Mouse (Mus musculus) MEL (cell line): ENCODE results near the gene Gnaq. TPM values are rescaled to one million over a fixed set of nuclear protein-coding genes. Genes with fewer than 3 reads are reported as not detected.
"Not testable (repeated sequence)": the region's sequence is repeated elsewhere in the genome, so short reads cannot be mapped to it uniquely, and the experiment has no call there.

Experiments
- DNase-seq: peaks from one replicate; pipeline ENCODE4 v3.0.0; 2011; ENCODE audit warnings: low read depth, low spot score
- H3K27ac ChIP-seq: 2 replicates; pipeline ENCODE4 v1.5.1; 2012; ENCODE audit warnings: low read depth, mild to moderate bottlenecking, control low read depth, low read length, moderate library complexity; ENCODE audit not compliant: control insufficient read depth
- H3K27me3 ChIP-seq, 2 experiments: fragments of 150-350 bp in 1 of 2; sonication (generic) in 1 of 2; 2 replicates each; pipeline ENCODE4 v1.6.1; 2012; ENCODE audit warnings: low read length in 2 of 2, mild to moderate bottlenecking in 2 of 2, improper control_type of control experiment in 1 of 2, moderate library complexity in 1 of 2; ENCODE audit not compliant: insufficient read depth in 2 of 2, control insufficient read depth in 1 of 2
- H3K36me3 ChIP-seq, 2 experiments: 2 replicates each; pipeline ENCODE4 v1.6.1; 2012 to 2014; ENCODE audit warnings: low read length in 2 of 2, improper control_type of control experiment in 1 of 2, inconsistent platforms in 1 of 2, mild to moderate bottlenecking in 1 of 2; ENCODE audit not compliant: insufficient read depth in 2 of 2, control insufficient read depth in 1 of 2
- H3K4me1 ChIP-seq, 2 experiments: fragments of 150-350 bp in 1 of 2; sonication (generic) in 1 of 2; 2 replicates each; pipeline ENCODE4 v1.6.1; 2012; ENCODE audit warnings: low read length in 2 of 2, improper control_type of control experiment in 1 of 2, mild to moderate bottlenecking in 1 of 2; ENCODE audit not compliant: insufficient read depth in 2 of 2, control insufficient read depth in 1 of 2
- H3K4me3 ChIP-seq, 2 experiments: fragments of 150-350 bp in 1 of 2; sonication (generic) in 1 of 2; 2 replicates each; pipeline ENCODE4 v1.5.1; 2012; ENCODE audit warnings: low read depth in 2 of 2, low read length in 2 of 2, mild to moderate bottlenecking in 2 of 2, moderate library complexity in 2 of 2, control low read depth in 1 of 2, improper control_type of control experiment in 1 of 2; ENCODE audit not compliant: control insufficient read depth in 1 of 2, insufficient read depth in 1 of 2
- H3K79me2 ChIP-seq: 2 replicates; pipeline ENCODE4 v1.6.1; 2012; ENCODE audit warnings: mild to moderate bottlenecking, low read length, moderate library complexity; ENCODE audit not compliant: control insufficient read depth, poor library complexity, insufficient read depth
- H3K9ac ChIP-seq: 2 replicates; pipeline ENCODE4 v1.6.1; 2012; ENCODE audit warnings: low read depth, mild to moderate bottlenecking, control low read depth, low read length, moderate library complexity; ENCODE audit not compliant: control insufficient read depth, poor library complexity, severe bottlenecking
- H3K9me3 ChIP-seq: fragments of 150-350 bp; sonication (generic); replicated peaks from 2 replicates; pipeline ENCODE4 v1.6.1; 2012; ENCODE audit warnings: mild to moderate bottlenecking, low read length, improper control_type of control experiment, moderate library complexity; ENCODE audit not compliant: insufficient read depth
- BHLHE40 ChIP-seq: IDR thresholded peaks from 2 replicates; pipeline ENCODE4 v1.6.1; 2012; ENCODE audit warnings: low read depth, mild to moderate bottlenecking, inconsistent platforms, low read length, improper control_type of control experiment, borderline replicate concordance
- E2F4 ChIP-seq: IDR thresholded peaks from 2 replicates; pipeline ENCODE4 v1.6.1; 2011; ENCODE audit warnings: low read depth, low read length, improper control_type of control experiment, borderline replicate concordance
- ELF1 ChIP-seq: IDR thresholded peaks from 2 replicates; pipeline ENCODE4 v1.6.1; 2014; ENCODE audit warnings: low read depth, mild to moderate bottlenecking, inconsistent platforms, low read length, improper control_type of control experiment, moderate library complexity
- EP300 ChIP-seq, 2 experiments: IDR thresholded peaks; 2 replicates each; pipeline ENCODE4 v1.6.1; 2011; ENCODE audit warnings: improper control_type of control experiment in 2 of 2, low read length in 2 of 2, low read depth in 1 of 2, mild to moderate bottlenecking in 1 of 2
- ETS1 ChIP-seq: IDR thresholded peaks from 2 replicates; pipeline ENCODE4 v1.6.1; 2012; ENCODE audit warnings: low read depth, mild to moderate bottlenecking, inconsistent platforms, low read length, improper control_type of control experiment, moderate library complexity
- GABPA ChIP-seq: IDR thresholded peaks from 2 replicates; pipeline ENCODE4 v1.6.1; 2012; ENCODE audit warnings: low read depth, mild to moderate bottlenecking, inconsistent platforms, low read length, improper control_type of control experiment, moderate library complexity
- JUND ChIP-seq: IDR thresholded peaks from 2 replicates; pipeline ENCODE4 v1.6.1; 2011; ENCODE audit warnings: low read depth, mild to moderate bottlenecking, improper control_type of control experiment, low read length
- MAFK ChIP-seq: IDR thresholded peaks from 2 replicates; pipeline ENCODE4 v1.6.1; 2011; ENCODE audit warnings: low read depth, mild to moderate bottlenecking, low read length, improper control_type of control experiment, borderline replicate concordance
- MAZ ChIP-seq: IDR thresholded peaks from 2 replicates; pipeline ENCODE4 v1.6.1; 2012; ENCODE audit warnings: low read depth, mild to moderate bottlenecking, inconsistent platforms, low read length, improper control_type of control experiment
- NRF1 ChIP-seq: IDR thresholded peaks from 2 replicates; pipeline ENCODE4 v1.6.1; 2014; ENCODE audit warnings: low read depth, mild to moderate bottlenecking, inconsistent platforms, low read length, improper control_type of control experiment, moderate library complexity; ENCODE audit not compliant: poor library complexity, insufficient read depth, severe bottlenecking
- POLR2AphosphoS2 ChIP-seq: IDR thresholded peaks from 2 replicates; pipeline ENCODE4 v1.6.1; 2011; ENCODE audit warnings: low read length, improper control_type of control experiment
- RCOR1 ChIP-seq: IDR thresholded peaks from 2 replicates; pipeline ENCODE4 v1.6.1; 2012; ENCODE audit warnings: low read depth, mild to moderate bottlenecking, inconsistent platforms, low read length, improper control_type of control experiment
- SIN3A ChIP-seq: IDR thresholded peaks from 2 replicates; pipeline ENCODE4 v1.6.1; 2012; ENCODE audit warnings: low read length, improper control_type of control experiment, inconsistent platforms
- TAL1 ChIP-seq: IDR thresholded peaks from 2 replicates; pipeline ENCODE4 v1.6.1; 2012; ENCODE audit warnings: mild to moderate bottlenecking, inconsistent platforms, low read length, moderate library complexity, mixed read lengths
- TCF12 ChIP-seq: IDR thresholded peaks from 2 replicates; pipeline ENCODE4 v1.6.1; 2014; ENCODE audit warnings: low read depth, mild to moderate bottlenecking, inconsistent platforms, low read length, improper control_type of control experiment, moderate library complexity
- USF1 ChIP-seq: IDR thresholded peaks from 2 replicates; pipeline ENCODE4 v1.6.1; 2014; ENCODE audit warnings: low read depth, mild to moderate bottlenecking, inconsistent platforms, low read length, improper control_type of control experiment, moderate library complexity
- ZNF384 ChIP-seq: IDR thresholded peaks from 2 replicates; pipeline ENCODE4 v1.6.1; 2012; ENCODE audit warnings: low read depth, mild to moderate bottlenecking, inconsistent platforms, low read length, improper control_type of control experiment
- polyA plus RNA-seq, 2 experiments: library from polyadenylated mRNA; stranded (reverse) in 1 of 2; unstranded in 1 of 2; fragments of >175 nt in 1 of 2; fragments of >200 nt in 1 of 2; gene quantifications; 2 replicates each; pipeline versions ENCODE4 v1.2.1 to v1.2.4; 2012; ENCODE audit warnings: low replicate concordance in 2 of 2, low read depth in 1 of 2; ENCODE audit not compliant: insufficient read length in 2 of 2, insufficient read depth in 1 of 2, missing spikeins in 1 of 2
- total RNA-seq: library from RNA; depleted of rRNA; stranded (reverse); fragments of 300-350 nt; gene quantifications from 2 replicates; pipeline ENCODE4 v1.2.3, GENCODE M21; 2012

Gnaq gene
- total and polyA plus RNA-seq, 3 experiments, result not detected

- no peaks in the 10 kb centered on the region for H3K9me3 ChIP-seq
- H3K27me3 ChIP-seq, result no peaks in the 10 kb centered on the region; a peak in 1 of 4 replicates
- peaks cover 0 to 20% of the 10 kb centered on the region in 2 experiments; a peak in 2 of 4 replicates for H3K36me3 ChIP-seq
- H3K27ac ChIP-seq, result no peak overlapping the region
- H3K79me2 ChIP-seq, result no peaks in the 10 kb centered on the region
- peaks cover 5 to 15% of the 10 kb centered on the region in 2 experiments for H3K4me1 ChIP-seq
- H3K9ac ChIP-seq, result no peak overlapping the region
- DNase-seq, result no peak
- TF ChIP-seq NRF1 (no peak), USF1 (no peak), E2F4 (no peak), RCOR1 (no peak), TAL1 (no peak), MAZ (no peak), POLR2AphosphoS2 (no peak), ZNF384 (no peak), ELF1 (no peak), EP300 (IDR thresholded peaks at IDR 0.05; ENCODE audit: low read depth in 1 of 2, low read length in 2 of 2) (no peak), JUND (no peak)
- H3K4me3 ChIP-seq, result no peak overlapping the region
Observed at GRCm38 (mm10) chr19:16262340-16262739, 129.7 kb downstream of the Gnaq start.

- not testable (repeated sequence) for H3K27ac ChIP-seq, H3K27me3 ChIP-seq, H3K9me3 ChIP-seq, DNase-seq, H3K9ac ChIP-seq, H3K4me3 ChIP-seq, H3K4me1 ChIP-seq, H3K79me2 ChIP-seq, H3K36me3 ChIP-seq
Observed at GRCm38 (mm10) chr19:16267362-16267761, 134.7 kb downstream of the Gnaq start.

GRCm38 (mm10) chr19:16270236-16270635, 137.6 kb downstream of the Gnaq start:
- Histone ChIP-seq H3K27ac (no peak overlapping the region), H3K9me3 (no peaks in the 10 kb centered on the region), H3K4me1 (no peaks in the 10 kb centered on the region), H3K36me3 (no peaks in the 10 kb centered on the region), H3K9ac (no peak overlapping the region)
- TF ChIP-seq ETS1 (no peak), USF1 (no peak), BHLHE40 (no peak), TCF12 (no peak), POLR2AphosphoS2 (no peak), JUND (no peak), MAFK (no peak), GABPA (no peak), SIN3A (no peak)
- TF ChIP-seq, all 39 proteins: peak for 0
- Histone ChIP-seq H3K4me3 (no peak overlapping the region), H3K79me2 (no peaks in the 10 kb centered on the region), H3K27me3 (peaks cover 4 to 5% of the 10 kb centered on the region in 2 experiments; a peak in 3 of 4 replicates)
- no peak for DNase-seq
